Comparison of ENCODE assay signal across 22 mouse cellular contexts in the genomic region with DNA sequence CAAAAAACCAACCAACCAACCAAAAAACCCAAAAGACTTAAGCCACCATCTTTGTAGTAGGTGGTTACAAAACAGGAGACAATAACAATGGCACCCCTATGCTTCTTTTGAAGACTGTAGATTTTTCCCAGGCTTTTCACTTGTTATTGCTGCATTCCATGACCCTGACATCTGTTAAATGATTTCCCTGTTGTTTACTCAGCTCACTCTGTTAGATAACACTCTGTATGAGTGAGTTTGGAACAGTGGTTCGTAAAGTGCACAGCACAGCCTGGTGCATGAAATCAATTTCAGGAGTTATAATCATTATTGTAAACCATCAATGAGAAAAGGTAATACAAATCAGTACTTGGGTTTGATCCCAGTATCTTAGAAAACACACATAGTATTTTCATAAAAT. TPM values are rescaled to one million over a fixed set of nuclear protein-coding genes. Genes with fewer than 3 reads are reported as not detected.
A peak's percentile ranks its signal among the peaks of the same experiment; 100 is the strongest.
DNase-seq lines count a peak whose midpoint lies in the region; ATAC-seq and TF ChIP-seq lines count a peak whose summit lies in the region.
"Had no signal": no experiment of that assay in that cellular context is flagged by ENCODE, and none has a peak within 500 bp of the region (broad histone marks: within the 10 kb centered on the region; RNA-seq: fewer than 3 reads in every experiment).

No protein-coding gene starts in this region.

- ATAC-seq in liver, embryonic 14.5 days (ENCODE audit: insufficient read depth), result peak; percentile 41; the same call in 1 of the 2 replicates
- no peak for ATAC-seq in liver, embryonic 12.5 days
- ATAC-seq in liver, embryonic 16.5 days (ENCODE audit: low read depth), result peak; percentile 80
- ATAC-seq in liver, postnatal 0 days, result peak; percentile 74
- ATAC-seq: forebrain, embryonic 13.5 days; forebrain, embryonic 15.5 days; forebrain, postnatal 0 days had no signal

- H3K4me1 ChIP-seq in liver, embryonic 14.5 days (replicated peaks; ENCODE audit: control insufficient read depth in 2 of 2, insufficient read depth in 2 of 2, low read length in 1 of 2), result no peaks in the 10 kb centered on the region
- no peaks in the 10 kb centered on the region for H3K4me1 ChIP-seq in liver, embryonic 12.5 days
- no peaks in the 10 kb centered on the region for H3K4me1 ChIP-seq in liver, embryonic 16.5 days (ENCODE audit: control insufficient read depth, low read depth, low read length)
- no peaks in the 10 kb centered on the region for H3K4me1 ChIP-seq in liver, postnatal 0 days (ENCODE audit: insufficient read depth)
- H3K4me1 ChIP-seq: embryonic facial prominence, embryonic 10.5 days; embryonic facial prominence, embryonic 12.5 days; forebrain, embryonic 13.5 days; forebrain, embryonic 15.5 days had no signal

- no peak for TF ChIP-seq CTCF in liver, embryonic 14.5 days (IDR thresholded peaks at IDR 0.05; ENCODE audit: low read depth)
- no peak for TF ChIP-seq CTCF in liver, postnatal 0 days (IDR thresholded peaks at IDR 0.05; ENCODE audit: low read depth)

- no peak overlapping the region for H3K4me3 ChIP-seq in liver, embryonic 14.5 days (ENCODE audit: insufficient read depth in 1 of 2, low read depth in 2 of 2, low read length in 2 of 2)
- H3K4me3 ChIP-seq in liver, embryonic 12.5 days, result no peak overlapping the region
- no peak overlapping the region for H3K4me3 ChIP-seq in liver, embryonic 16.5 days (ENCODE audit: low read depth, low read length)
- H3K4me3 ChIP-seq in liver, postnatal 0 days (ENCODE audit: low read depth, low read length), result no peak overlapping the region
- H3K4me3 ChIP-seq: embryonic facial prominence, embryonic 10.5 days; embryonic facial prominence, embryonic 12.5 days; forebrain, embryonic 13.5 days; forebrain, embryonic 15.5 days had no signal

- H3K9ac ChIP-seq in liver, embryonic 14.5 days (replicated peaks), result no peak overlapping the region
- H3K9ac ChIP-seq in liver, embryonic 12.5 days, result no peak overlapping the region
- H3K9ac ChIP-seq in liver, embryonic 16.5 days (ENCODE audit: low read depth, low read length), result no peak overlapping the region
- H3K9ac ChIP-seq in liver, postnatal 0 days (replicated peaks), result no peak overlapping the region
- H3K9ac ChIP-seq: embryonic facial prominence, embryonic 12.5 days; forebrain, embryonic 13.5 days; forebrain, embryonic 15.5 days; forebrain, postnatal 0 days had no signal

- DNase-seq in liver, embryonic 14.5 days (ENCODE audit: low read depth in 3 of 3, low spot score in 3 of 3), result no peak
- DNase-seq in liver, postnatal 0 days, result no peak
- DNase-seq in adrenal gland, adult (ENCODE audit: inconsistent age in 2 of 2, low spot score in 1 of 2), result no peak
- DNase-seq: adrenal gland, adult 8-10 months; adrenal gland, postnatal 14 days; adrenal gland, postnatal 36 days; cerebellum, adult 11-12 months; cerebellum, adult 2 months; cerebellum, adult 9-10 months; cerebellum, postnatal 10 days; cerebellum, postnatal 25 days; forebrain, postnatal 0 days had no signal

- H3K9me3 ChIP-seq in liver, embryonic 14.5 days (ENCODE audit: control insufficient read depth, low read length), result no peaks in the 10 kb centered on the region
- no peaks in the 10 kb centered on the region for H3K9me3 ChIP-seq in liver, embryonic 12.5 days (replicated peaks)
- no peaks in the 10 kb centered on the region for H3K9me3 ChIP-seq in liver, embryonic 16.5 days (replicated peaks; ENCODE audit: control insufficient read depth, low read length)
- no peaks in the 10 kb centered on the region for H3K9me3 ChIP-seq in liver, postnatal 0 days (ENCODE audit: low read length)
- H3K9me3 ChIP-seq: embryonic facial prominence, embryonic 10.5 days; embryonic facial prominence, embryonic 12.5 days; forebrain, embryonic 13.5 days; forebrain, embryonic 15.5 days had no signal

- no peak for TF ChIP-seq EP300 in liver, embryonic 14.5 days (IDR thresholded peaks at IDR 0.05; ENCODE audit: low read depth)
- no peak for TF ChIP-seq EP300 in liver, postnatal 0 days (IDR thresholded peaks at IDR 0.05; ENCODE audit: low read depth)

- no peaks in the 10 kb centered on the region for H3K36me3 ChIP-seq in liver, embryonic 14.5 days (replicated peaks; ENCODE audit: control insufficient read depth, insufficient read depth, low read depth)
- peaks cover 19% of the 10 kb centered on the region for H3K36me3 ChIP-seq in liver, embryonic 12.5 days
- H3K36me3 ChIP-seq in liver, embryonic 16.5 days (ENCODE audit: control insufficient read depth, insufficient read depth), result peaks cover 5% of the 10 kb centered on the region; the same call in 1 of the 2 replicates
- H3K36me3 ChIP-seq in liver, postnatal 0 days (replicated peaks; ENCODE audit: insufficient read depth, low read length), result 0 out of 2 replicates have a peak, but pooled peaks cover 7% of the 10 kb centered on the region

- no peak overlapping the region for H3K27ac ChIP-seq in liver, embryonic 14.5 days
- no peak overlapping the region for H3K27ac ChIP-seq in liver, embryonic 12.5 days
- no peak overlapping the region for H3K27ac ChIP-seq in liver, embryonic 16.5 days (ENCODE audit: low read length)
- H3K27ac ChIP-seq in liver, postnatal 0 days (ENCODE audit: low read depth), result no peak overlapping the region
- H3K27ac ChIP-seq: embryonic facial prominence, embryonic 10.5 days; embryonic facial prominence, embryonic 12.5 days; forebrain, embryonic 13.5 days; forebrain, embryonic 15.5 days had no signal

- no peak overlapping the region for H3K4me2 ChIP-seq in liver, embryonic 14.5 days (ENCODE audit: low read depth)
- H3K4me2 ChIP-seq in liver, embryonic 12.5 days, result no peak overlapping the region
- H3K4me2 ChIP-seq in liver, embryonic 16.5 days (ENCODE audit: low read depth, low read length), result no peak overlapping the region
- H3K4me2 ChIP-seq in liver, postnatal 0 days (ENCODE audit: low read depth, low read length), result no peak overlapping the region
- H3K4me2 ChIP-seq: embryonic facial prominence, embryonic 12.5 days; forebrain, embryonic 13.5 days; forebrain, embryonic 15.5 days had no signal

- 60% methylated on average over 1 of the region's 1 CpGs for WGBS in liver, embryonic 14.5 days (ENCODE audit: insufficient replicate concordance)
- 80% methylated on average over 1 of the region's 1 CpGs for WGBS in liver, embryonic 12.5 days (ENCODE audit: insufficient replicate concordance)
- WGBS in liver, embryonic 16.5 days (ENCODE audit: insufficient replicate concordance), result 64% methylated on average over 1 of the region's 1 CpGs
- WGBS in liver, postnatal 0 days (ENCODE audit: insufficient replicate concordance), result 52% methylated on average over 1 of the region's 1 CpGs

- no peaks in the 10 kb centered on the region for H3K27me3 ChIP-seq in liver, embryonic 14.5 days (ENCODE audit: control insufficient read depth, insufficient read depth, low read length)
- no peaks in the 10 kb centered on the region for H3K27me3 ChIP-seq in liver, embryonic 12.5 days (replicated peaks)
- no peaks in the 10 kb centered on the region for H3K27me3 ChIP-seq in liver, embryonic 16.5 days (ENCODE audit: control insufficient read depth, insufficient read depth, low read depth, low read length)
- no peaks in the 10 kb centered on the region for H3K27me3 ChIP-seq in liver, postnatal 0 days (ENCODE audit: insufficient read depth, low read length)
- H3K27me3 ChIP-seq: embryonic facial prominence, embryonic 12.5 days; forebrain, embryonic 13.5 days; forebrain, embryonic 15.5 days had no signal

RNA-seq across cellular contexts. Expression of a gene that starts 5.4 kb away (rescaled TPM):
- 46.1 and 70.0 TPM in 2 replicates for polyA plus RNA-seq in liver, embryonic 14.5 days (2012; rRNA removed)
- 117 and 133 TPM in 2 replicates for polyA plus RNA-seq in liver, embryonic 14.5 days (2014; fragmentation: Nextera tagmentation; extraction: Ambion mirVana)
- 126 and 131 TPM in 2 replicates for polyA plus RNA-seq in liver, embryonic 12.5 days (2016; fragmentation: Nextera tagmentation; extraction: Ambion mirVana)
- polyA plus RNA-seq in liver, embryonic 16.5 days (2015; fragmentation: Nextera tagmentation; extraction: Ambion mirVana), result 80.3 and 87.9 TPM in 2 replicates
- 50.9 and 60.5 TPM in 2 replicates for polyA plus RNA-seq in liver, postnatal 0 days (2015; fragmentation: Nextera tagmentation; extraction: Ambion mirVana)

RNA-seq across cellular contexts. Expression of a gene that starts 6.8 kb away (rescaled TPM):
- 1.2 and 1.8 TPM in 2 replicates for polyA plus RNA-seq in liver, embryonic 14.5 days (2012; rRNA removed)
- polyA plus RNA-seq in liver, embryonic 14.5 days (2014; fragmentation: Nextera tagmentation; extraction: Ambion mirVana), result 1.7 and 2.4 TPM in 2 replicates
- 3.1 and 3.3 TPM in 2 replicates for polyA plus RNA-seq in liver, embryonic 12.5 days (2016; fragmentation: Nextera tagmentation; extraction: Ambion mirVana)
- polyA plus RNA-seq in liver, embryonic 16.5 days (2015; fragmentation: Nextera tagmentation; extraction: Ambion mirVana), result 2.2 and 3.3 TPM in 2 replicates
- 1.5 and 1.7 TPM in 2 replicates for polyA plus RNA-seq in liver, postnatal 0 days (2015; fragmentation: Nextera tagmentation; extraction: Ambion mirVana)

RNA-seq across cellular contexts. Expression of a gene that starts 52.8 kb away (rescaled TPM):
- 1.6 and 1.8 TPM in 2 replicates for polyA plus RNA-seq in liver, embryonic 14.5 days (2012; rRNA removed)
- 1.4 and 1.7 TPM in 2 replicates for polyA plus RNA-seq in liver, embryonic 14.5 days (2014; fragmentation: Nextera tagmentation; extraction: Ambion mirVana)
- 1.2 and 1.5 TPM in 2 replicates for polyA plus RNA-seq in liver, embryonic 12.5 days (2016; fragmentation: Nextera tagmentation; extraction: Ambion mirVana)
- 2.1 and 2.5 TPM in 2 replicates for polyA plus RNA-seq in liver, embryonic 16.5 days (2015; fragmentation: Nextera tagmentation; extraction: Ambion mirVana)
- 2.0 and 2.1 TPM in 2 replicates for polyA plus RNA-seq in liver, postnatal 0 days (2015; fragmentation: Nextera tagmentation; extraction: Ambion mirVana)
- polyA plus RNA-seq: forebrain, postnatal 0 days had no signal

RNA-seq across cellular contexts. Expression of a gene that starts 58.9 kb away (rescaled TPM):
- polyA plus RNA-seq in liver, embryonic 14.5 days (2012; rRNA removed), result not detected in 2 replicates
- not detected in 2 replicates for polyA plus RNA-seq in liver, embryonic 14.5 days (2014; fragmentation: Nextera tagmentation; extraction: Ambion mirVana)
- polyA plus RNA-seq in liver, embryonic 12.5 days (2016; fragmentation: Nextera tagmentation; extraction: Ambion mirVana), result not detected in 2 replicates
- not detected in 2 replicates for polyA plus RNA-seq in liver, embryonic 16.5 days (2015; fragmentation: Nextera tagmentation; extraction: Ambion mirVana)
- not detected in 2 replicates for polyA plus RNA-seq in liver, postnatal 0 days (2015; fragmentation: Nextera tagmentation; extraction: Ambion mirVana)
- polyA plus RNA-seq: C2C12; cerebellum, adult 2 months; cortical plate, adult 2 months; embryonic facial prominence, embryonic 10.5 days; embryonic facial prominence, embryonic 12.5 days; embryonic facial prominence, embryonic 14.5 days; forebrain, embryonic 11.5 days; forebrain, embryonic 13.5 days; forebrain, embryonic 15.5 days; forebrain, postnatal 0 days had no signal
